Mouse (Mus musculus) megakaryocyte, embryonic 14.5 days (primary cell): ENCODE measurements around the gene A430078G23Rik. TPM values are rescaled to one million over a fixed set of nuclear protein-coding genes. Genes with fewer than 3 reads are reported as not detected.

ENCODE experiments used
- H3K27me3 ChIP-seq: replicated peaks from 2 replicates; pipeline ENCODE3; 2012; ENCODE audit warnings: inconsistent platforms
- H3K36me3 ChIP-seq: replicated peaks from 2 replicates; pipeline ENCODE3; 2012; ENCODE audit warnings: low read length, inconsistent platforms, mixed read lengths
- H3K4me1 ChIP-seq: 2 replicates; pipeline ENCODE4 v1.6.1; 2012; ENCODE audit warnings: inconsistent platforms
- H3K4me3 ChIP-seq: replicated peaks from 2 replicates; pipeline ENCODE3; 2012; ENCODE audit warnings: moderate library complexity, mild to moderate bottlenecking, inconsistent platforms
- H3K9me3 ChIP-seq: 2 replicates; pipeline ENCODE4 v1.6.1; 2012; ENCODE audit warnings: inconsistent platforms
- FLI1 ChIP-seq: IDR thresholded peaks from 2 replicates; pipeline ENCODE4 v1.6.1; 2012; ENCODE audit warnings: low read length, inconsistent platforms, mixed read lengths
- GATA1 ChIP-seq: IDR thresholded peaks from 3 replicates; pipeline ENCODE4 v1.6.1; 2012; ENCODE audit warnings: mixed read lengths, low read length, inconsistent platforms, borderline replicate concordance
- polyA plus RNA-seq: library from polyadenylated mRNA; stranded (reverse); fragments of >175 nt; gene quantifications from 2 replicates; pipeline ENCODE4 v1.2.3, GENCODE M21; 2012; ENCODE audit warnings: low replicate concordance; ENCODE audit not compliant: insufficient read depth

The A430078G23Rik gene
- polyA plus RNA-seq, 1 experiment, result 1.3 TPM

- no peak for TF ChIP-seq GATA1
- TF ChIP-seq FLI1, result no peak
- Histone ChIP-seq H3K4me3 (no peak overlapping the region), H3K36me3 (peaks cover 37% of the 10 kb centered on the region), H3K27me3 (no peaks in the 10 kb centered on the region), H3K9me3 (no peaks in the 10 kb centered on the region), H3K4me1 (no peaks in the 10 kb centered on the region)
Measured at GRCm38 (mm10) chr8:3376641-3377274, 23.5 kb downstream of the A430078G23Rik start.

- Histone ChIP-seq H3K4me3 (no peak overlapping the region), H3K4me1 (peaks cover 13% of the 10 kb centered on the region), H3K27me3 (no peaks in the 10 kb centered on the region), H3K36me3 (peaks cover 28% of the 10 kb centered on the region), H3K9me3 (no peaks in the 10 kb centered on the region)
- no peak for TF ChIP-seq GATA1
- no peak for TF ChIP-seq FLI1
Measured at GRCm38 (mm10) chr8:3387286-3387685, 34.1 kb downstream of the A430078G23Rik start.

- peaks cover 24% of the 10 kb centered on the region for H3K4me1 ChIP-seq
- H3K4me3 ChIP-seq, result no peak overlapping the region
- no peaks in the 10 kb centered on the region for H3K27me3 ChIP-seq
- no peaks in the 10 kb centered on the region for H3K9me3 ChIP-seq
- TF ChIP-seq FLI1 (no peak), GATA1 (no peak)
- H3K36me3 ChIP-seq, result peaks cover 25% of the 10 kb centered on the region
Measured at GRCm38 (mm10) chr8:3388591-3389338, 35.5 kb downstream of the A430078G23Rik start.

- peaks cover 23% of the 10 kb centered on the region for H3K36me3 ChIP-seq
- H3K9me3 ChIP-seq, result no peaks in the 10 kb centered on the region
- H3K27me3 ChIP-seq, result no peaks in the 10 kb centered on the region
- H3K4me3 ChIP-seq, result no peak overlapping the region
- H3K4me1 ChIP-seq, result peaks cover 31% of the 10 kb centered on the region
- no peak for TF ChIP-seq GATA1
- TF ChIP-seq FLI1, result no peak
Measured at GRCm38 (mm10) chr8:3389506-3389905, 36.3 kb downstream of the A430078G23Rik start.

- H3K4me3 ChIP-seq, result peak overlapping the region; percentile 98
- no peaks in the 10 kb centered on the region for H3K9me3 ChIP-seq
- TF ChIP-seq GATA1 (no peak), FLI1 (no peak)
- H3K36me3 ChIP-seq, result peaks cover 27% of the 10 kb centered on the region
- H3K27me3 ChIP-seq, result no peaks in the 10 kb centered on the region
- peaks cover 40% of the 10 kb centered on the region for H3K4me1 ChIP-seq
Measured at GRCm38 (mm10) chr8:3392293-3392692, 39.1 kb downstream of the A430078G23Rik start.

GRCm38 (mm10) chr8:3392771-3393710, 39.8 kb downstream of the A430078G23Rik start, which contains the start of gene Arhgef18:
Arhgef18 (plus strand) TSS chr8:3393006.
- peak within 1 kb of the TSS; percentile 98 for H3K4me3 ChIP-seq
- H3K27me3 ChIP-seq, result no peaks in the 10 kb centered on the region
- peaks cover 43% of the 10 kb centered on the region for H3K4me1 ChIP-seq
- TF ChIP-seq FLI1, result no peak
- no peak for TF ChIP-seq GATA1
- peaks cover 29% of the 10 kb centered on the region for H3K36me3 ChIP-seq
- no peaks in the 10 kb centered on the region for H3K9me3 ChIP-seq

GRCm38 (mm10) chr8:3394600-3394999, 41.4 kb downstream of the A430078G23Rik start:
- H3K27me3 ChIP-seq, result no peaks in the 10 kb centered on the region
- peaks cover 39% of the 10 kb centered on the region for H3K36me3 ChIP-seq
- peaks cover 45% of the 10 kb centered on the region for H3K4me1 ChIP-seq
- H3K9me3 ChIP-seq, result no peaks in the 10 kb centered on the region
- no peak overlapping the region for H3K4me3 ChIP-seq
- no peak for TF ChIP-seq GATA1
- no peak for TF ChIP-seq FLI1

GRCm38 (mm10) chr8:3395246-3395645, 42.0 kb downstream of the A430078G23Rik start:
- peaks cover 45% of the 10 kb centered on the region for H3K4me1 ChIP-seq
- H3K9me3 ChIP-seq, result no peaks in the 10 kb centered on the region
- H3K4me3 ChIP-seq, result no peak overlapping the region
- H3K36me3 ChIP-seq, result peaks cover 41% of the 10 kb centered on the region
- TF ChIP-seq GATA1, result no peak
- TF ChIP-seq FLI1, result no peak
- no peaks in the 10 kb centered on the region for H3K27me3 ChIP-seq

GRCm38 (mm10) chr8:3397597-3397996, 44.4 kb downstream of the A430078G23Rik start:
- Histone ChIP-seq H3K27me3 (no peaks in the 10 kb centered on the region), H3K36me3 (peaks cover 56% of the 10 kb centered on the region), H3K4me1 (peaks cover 52% of the 10 kb centered on the region), H3K4me3 (no peak overlapping the region), H3K9me3 (no peaks in the 10 kb centered on the region)
- TF ChIP-seq FLI1 (no peak), GATA1 (no peak)
